Mouse (Mus musculus): Measurements from ENCODE around the gene Cldn10. TPM values are rescaled to one million over a fixed set of nuclear protein-coding genes. Genes with fewer than 3 reads are reported as not detected.

The Cldn10 gene
- total and polyA plus RNA-seq, 3 experiments = 0.56 to 1.3 (median 1.1) TPM

DNA sequence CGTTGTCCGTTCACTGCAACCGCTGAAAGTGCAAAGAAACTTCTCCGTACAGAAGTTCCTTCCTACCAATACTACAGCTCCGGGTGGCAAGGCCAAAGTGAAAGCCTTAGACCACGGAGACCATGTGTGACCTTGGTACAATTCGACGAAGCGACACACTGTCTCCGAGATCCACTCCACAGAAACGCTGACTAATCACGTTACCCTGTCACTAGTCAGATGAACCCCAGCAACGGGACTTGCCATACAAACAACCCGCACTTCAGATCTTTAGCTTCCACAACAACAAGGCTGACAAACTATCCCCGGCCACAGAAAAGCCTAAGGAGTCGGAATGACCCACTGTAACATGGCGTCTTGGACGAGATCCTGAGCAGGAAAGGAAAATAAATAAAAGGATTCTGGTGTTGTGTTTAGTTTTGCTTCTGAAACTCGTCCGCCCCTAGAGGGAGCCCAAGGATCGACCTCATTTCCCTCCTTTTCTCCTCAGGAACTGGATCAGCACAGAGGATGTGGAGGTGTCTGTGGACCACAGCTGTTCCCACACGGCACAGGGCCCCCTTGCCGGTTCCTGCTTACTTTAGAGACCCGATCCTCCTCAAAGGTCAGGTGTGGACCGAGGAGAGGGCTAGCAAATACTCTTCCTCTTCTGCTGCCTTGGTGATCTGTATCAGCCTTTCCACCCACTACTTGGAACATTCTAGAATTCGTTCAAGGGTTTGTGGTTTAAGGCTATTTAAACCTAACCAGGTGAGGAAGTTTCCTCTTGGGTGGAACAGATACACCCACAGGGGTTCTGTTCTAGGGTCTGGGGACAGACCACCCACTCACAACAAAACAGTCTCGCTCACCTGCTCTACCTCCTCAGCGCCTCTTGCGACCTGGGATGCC lies 122.9 kb downstream of the Cldn10 start:
- peak; percentile 81 for DNase-seq

DNA sequence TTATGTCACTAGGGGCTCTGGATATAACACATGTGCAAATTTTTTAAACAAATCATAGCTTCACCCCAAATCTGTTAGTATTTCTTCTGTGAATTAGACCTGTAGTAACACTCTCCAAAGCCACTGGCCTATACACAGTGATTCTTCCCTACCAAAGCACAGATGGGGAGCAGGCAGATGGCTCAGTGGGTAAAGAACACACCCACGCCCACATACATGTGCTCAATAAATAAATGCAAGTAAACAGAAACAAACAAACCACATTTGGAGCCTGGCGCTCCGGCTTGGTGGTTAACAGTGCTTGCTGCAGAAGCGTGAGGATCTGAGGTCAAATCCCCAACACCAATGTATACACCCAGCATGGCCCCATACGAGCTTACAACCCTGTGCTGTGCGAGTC lies 123.8 kb downstream of the Cldn10 start:
- no peak for DNase-seq

DNA sequence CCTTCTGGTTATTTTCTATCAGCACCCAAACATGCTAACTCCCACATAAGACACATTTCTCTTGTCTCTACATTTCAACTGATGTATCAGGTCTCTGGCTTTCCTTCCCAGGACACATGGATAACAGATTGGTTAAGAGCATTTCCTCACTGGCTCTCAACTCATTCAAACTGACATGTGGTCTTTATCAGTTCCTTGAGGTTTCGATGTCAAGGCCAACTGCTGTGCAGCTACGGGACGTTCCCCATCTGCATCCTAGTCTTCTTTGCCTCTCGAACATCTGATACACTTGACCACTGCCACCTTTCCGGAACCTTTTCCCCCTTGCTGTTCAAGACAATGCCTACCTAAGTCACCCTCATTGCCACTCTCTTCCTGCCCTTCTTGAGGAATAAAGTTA lies 125.9 kb downstream of the Cldn10 start:
- no peak for DNase-seq

DNA sequence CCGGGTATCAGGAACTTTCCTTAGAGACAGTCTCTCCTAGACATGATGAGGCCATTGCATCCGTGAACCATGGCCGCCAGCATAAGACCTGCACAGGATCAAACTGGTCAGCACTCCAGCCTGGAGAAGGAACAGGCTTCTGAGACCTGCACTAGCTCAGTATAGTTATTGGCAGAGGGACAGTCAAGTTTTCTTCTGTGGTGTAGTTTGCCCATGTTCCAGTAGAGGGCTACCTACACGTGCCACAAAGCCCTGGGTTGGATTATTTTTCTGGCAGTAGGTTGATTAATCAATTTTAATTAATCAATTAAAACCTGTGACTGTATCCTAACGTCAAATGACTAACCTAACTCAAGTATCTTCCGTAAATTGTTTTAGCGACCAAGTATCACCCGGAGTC lies 131.3 kb downstream of the Cldn10 start:
- no peak for DNase-seq

DNA sequence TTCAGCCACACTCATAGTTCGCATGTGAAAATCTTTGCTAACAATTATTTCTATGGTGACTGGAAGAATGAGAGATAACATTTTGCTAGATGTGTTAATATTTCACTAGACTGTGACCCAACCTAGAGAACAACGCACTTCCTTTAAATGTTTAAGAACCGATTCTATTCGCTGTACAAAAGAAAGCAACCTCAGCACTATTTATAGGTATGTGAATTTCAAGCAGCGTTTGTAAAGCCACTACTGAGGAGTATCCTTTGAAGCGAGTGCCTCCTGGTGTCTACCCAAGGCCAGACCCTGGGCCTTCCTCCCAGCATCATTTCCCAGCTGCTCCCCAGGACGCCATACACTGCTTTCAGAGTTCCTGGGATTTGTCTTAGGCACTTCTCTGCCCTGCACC lies 132.9 kb downstream of the Cldn10 start:
- no peak for DNase-seq

DNA sequence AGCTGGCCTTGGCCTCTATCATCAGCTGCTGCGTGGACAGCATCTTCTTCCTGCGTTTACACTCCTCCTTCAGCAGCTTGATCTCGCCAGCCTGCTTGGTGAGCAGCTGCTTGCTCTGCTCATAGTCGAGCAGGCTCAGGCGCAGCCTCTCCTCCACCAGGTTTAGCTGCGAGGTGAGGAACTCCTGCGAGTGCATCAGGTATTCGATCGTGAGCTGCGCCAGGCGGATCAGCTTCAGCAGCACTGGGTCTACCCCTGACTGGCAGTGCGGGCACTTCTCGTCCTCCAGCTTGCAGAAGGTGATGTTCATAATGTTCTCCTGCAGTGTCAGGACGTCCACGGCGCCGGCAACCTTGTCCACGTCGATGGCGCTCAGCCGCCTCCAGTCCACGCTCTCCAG lies 134.5 kb downstream of the Cldn10 start:
- no peak for DNase-seq

DNA sequence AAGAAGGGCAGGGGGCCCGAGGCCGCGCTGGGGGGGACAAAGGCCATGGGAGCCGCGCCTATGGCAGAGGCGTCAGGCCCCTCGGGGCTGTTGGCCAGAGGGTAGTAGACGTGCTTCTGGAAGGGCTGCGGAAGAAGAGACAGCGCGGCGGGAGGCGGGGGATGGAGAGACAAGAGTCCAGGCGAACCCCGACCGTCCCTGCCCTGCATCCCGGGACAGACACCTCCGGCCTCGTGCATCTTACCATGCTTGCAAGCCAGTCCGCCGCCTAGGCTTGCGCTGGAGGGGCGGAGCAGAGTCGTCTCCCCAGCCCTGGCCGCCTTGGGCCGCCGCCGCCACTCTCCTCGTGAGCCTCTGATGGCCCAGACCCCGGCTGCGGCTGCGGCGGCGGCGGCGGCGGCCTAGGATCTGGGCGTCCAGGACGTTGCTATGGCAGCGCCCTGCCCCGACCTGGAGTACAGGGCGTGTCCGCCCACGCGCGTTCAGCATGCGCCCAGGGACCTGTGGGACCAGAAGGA lies 135.0 kb downstream of the Cldn10 start:
- peak; percentile 26 for DNase-seq

Other genes starting within 250 kb of the Cldn10 start
- 10 to 100 TPM; 17.9 to 20.2 TPM for gene Abcc4, start 81.7 kb upstream of the Cldn10 start, total RNA-seq (2021)
- gene Abcc4, start 81.7 kb upstream of the Cldn10 start, polyA plus RNA-seq (2012; rRNA removed) = 4.2 and 9.6 TPM in 2 replicates
- 10 to 100 TPM; 12.5 to 13.5 TPM for gene Dzip1, start 137.6 kb downstream of the Cldn10 start, total RNA-seq (2021)
- 12.5 and 14.6 TPM in 2 replicates for gene Dzip1, start 137.6 kb downstream of the Cldn10 start, polyA plus RNA-seq (2012; rRNA removed)
- gene Dnajc3, start 150.1 kb downstream of the Cldn10 start, total RNA-seq (2021) = 10 to 100 TPM; 62.2 to 65.2 TPM
- 9.6 and 12.3 TPM in 2 replicates for gene Dnajc3, start 150.1 kb downstream of the Cldn10 start, polyA plus RNA-seq (2012; rRNA removed)